Mouse (Mus musculus) lung, postnatal 0 days (tissue): ENCODE measurements around the gene Neurod1.

Source experiments
- CTCF ChIP-seq: IDR thresholded peaks from 2 replicates; pipeline ENCODE4 v1.5.1; 2016; ENCODE audit warnings: antibody characterized with exemption, mild to moderate bottlenecking
- EP300 ChIP-seq: IDR thresholded peaks from 2 replicates; pipeline ENCODE4 v1.6.1; 2016; ENCODE audit warnings: antibody characterized with exemption, mild to moderate bottlenecking, control low read depth

DNA sequence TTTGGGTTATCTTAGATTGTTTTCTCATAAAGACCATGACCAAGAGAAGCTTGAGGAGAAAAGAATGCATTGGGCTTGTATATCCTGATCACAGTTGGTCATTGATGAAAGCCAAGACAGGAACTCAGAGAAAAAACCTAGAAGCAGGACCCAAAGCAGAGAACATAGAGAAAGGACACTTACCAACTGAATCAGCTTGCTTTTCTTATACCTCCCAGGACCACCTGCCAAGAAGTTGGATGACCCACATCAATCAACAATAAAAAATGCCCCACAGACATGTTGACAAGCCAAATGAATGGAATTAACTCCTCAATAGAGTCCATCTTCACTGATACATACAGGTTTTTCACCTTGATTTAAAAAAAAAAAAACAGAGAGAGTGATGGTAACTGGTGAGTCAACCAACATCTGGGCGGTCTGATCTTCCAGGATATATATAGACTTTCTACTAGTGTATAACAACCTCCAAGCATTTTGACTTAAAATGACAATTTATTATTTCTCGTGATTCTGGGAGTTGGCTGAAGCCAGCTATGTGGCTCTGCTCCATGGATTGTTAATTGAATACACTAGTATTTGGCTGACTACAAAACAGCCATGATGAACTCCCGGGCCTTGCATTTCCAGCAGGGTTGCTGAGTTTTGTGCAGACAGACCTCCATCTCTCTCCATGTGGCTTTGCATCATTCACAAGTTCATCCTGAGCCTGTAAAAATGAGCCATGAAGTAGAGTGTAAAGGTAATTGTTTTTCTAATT is 12.5 kb downstream of the Neurod1 start:
- TF ChIP-seq CTCF = no peak
- TF ChIP-seq EP300 = no peak
